In the genomic region with DNA sequence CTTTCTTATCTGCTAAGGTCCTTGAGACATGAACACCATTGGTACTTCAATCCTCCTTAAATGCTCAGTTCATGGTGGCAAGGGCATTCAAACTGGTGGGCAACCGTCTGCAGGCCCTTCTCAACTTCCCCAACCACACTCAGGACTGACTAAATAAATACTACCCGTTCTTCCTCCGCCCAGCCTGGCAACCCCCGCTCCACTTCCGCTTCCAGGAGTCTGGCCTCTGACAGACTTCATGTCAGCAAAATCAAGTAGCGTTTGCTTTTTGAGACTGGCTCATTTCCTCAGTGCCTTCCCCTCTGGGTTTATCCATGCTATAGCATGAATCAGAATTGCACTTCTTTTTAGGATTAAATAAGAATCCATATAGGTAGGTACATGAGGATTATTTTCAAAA, we compare ENCODE assay signal across 9 mouse cellular contexts.
DNase-seq lines count a peak whose midpoint lies in the region; ATAC-seq and TF ChIP-seq lines count a peak whose summit lies in the region.
"Had no signal": no experiment of that assay in that cellular context is flagged by ENCODE, and none has a peak within 500 bp of the region (broad histone marks: within the 10 kb centered on the region; RNA-seq: fewer than 3 reads in every experiment).

No protein-coding gene starts in this region.

- peak; percentile 94 for ATAC-seq in granulocyte monocyte progenitor cell, adult 5-6 weeks (replicated peaks; ENCODE audit: poor library complexity, severe bottlenecking)
- ATAC-seq in megakaryocyte progenitor cell, adult 5-6 weeks (replicated peaks; ENCODE audit: poor library complexity): peak; percentile 91

- no peak overlapping the region for H3K4me3 ChIP-seq in lung, adult 2 months (replicated peaks; ENCODE audit: extremely low read depth, low read depth, low read length)
- H3K4me3 ChIP-seq: embryonic facial prominence, embryonic 15.5 days had no signal

- 6% methylated on average over 6 of the region's 6 CpGs for WGBS in lung, adult 2 months

- intact Hi-C loops in heart, postnatal 36 days (cut with DNase I): no loop called here

- peak; percentile 97 for DNase-seq in heart, adult 11 months
- DNase-seq in heart, postnatal 36 days: no peak
- DNase-seq in lung, adult 18-20 months: peak; percentile 71 to 73
- DNase-seq in lung, adult 2 months: no peak
- no peak for DNase-seq in ovary, postnatal 36 days (ENCODE audit: low spot score)
- no peak for DNase-seq in retina, embryonic 14.5 days (ENCODE audit: low spot score)

- no peak for TF ChIP-seq CTCF in lung, adult 2 months (IDR thresholded peaks at IDR 0.05; ENCODE audit: insufficient read depth, low read length)

- H3K4me1 ChIP-seq in lung, adult 2 months (ENCODE audit: control insufficient read depth, insufficient read depth, low read length): peaks cover 4% of the 10 kb centered on the region

- no peak for TF ChIP-seq POLR2A in lung, adult 2 months (IDR thresholded peaks at IDR 0.05; ENCODE audit: borderline replicate concordance, extremely low read depth, low read depth, low read length)

Comparison
In these comparisons a context has a peak if more than half of its experiments do, and no peak if none do; other contexts are left out.
1. DNase-seq: peak in heart, adult 11 months (single experiment) and lung, adult 18-20 months (2 of 2); none in heart, postnatal 36 days (0 of 2), lung, adult 2 months (single experiment), ovary, postnatal 36 days (single experiment) and retina, embryonic 14.5 days (single experiment).